Mouse (Mus musculus) lung, adult 2 months (tissue): ENCODE measurements around the gene Rbfox2.

ENCODE experiments used
- CTCF ChIP-seq: fragments of 200-500 bp; IDR thresholded peaks from 2 replicates; pipeline ENCODE4 v1.5.1; 2011; ENCODE audit warnings: mild to moderate bottlenecking, low read length, control low read depth; ENCODE audit not compliant: insufficient read depth
- POLR2A ChIP-seq: fragments of 200-500 bp; IDR thresholded peaks from 2 replicates; pipeline ENCODE4 v1.6.1; 2011; ENCODE audit warnings: low read depth, mild to moderate bottlenecking, control low read depth, low read length, borderline replicate concordance; ENCODE audit errors: extremely low read depth

- TF ChIP-seq CTCF = no peak
- no peak for TF ChIP-seq POLR2A
Observed at GRCm38 (mm10) chr15:77354496-77354847, 47.7 kb upstream of the Rbfox2 start.
